Mouse (Mus musculus) neural tube, embryonic 14.5 days (tissue): ENCODE data around the gene Med7. TPM values are rescaled to one million over a fixed set of nuclear protein-coding genes. Genes with fewer than 3 reads are reported as not detected.

Experiments
- ATAC-seq: fragments of 200-750 bp; cut with Nextera tagmentation; 2 replicates; pipeline ENCODE4 v1.8.0; 2017; ENCODE audit warnings: low read depth, mild to moderate bottlenecking, moderate TSS enrichment, moderate library complexity
- H3K27ac ChIP-seq: fragments of 300-500 bp; sonication (generic); 2 replicates; pipeline ENCODE4 v1.5.1; 2014; ENCODE audit warnings: low read depth, mild to moderate bottlenecking, control low read depth, low read length, moderate library complexity, mixed read lengths
- H3K27me3 ChIP-seq: fragments of 300-500 bp; sonication (generic); 2 replicates; pipeline ENCODE4 v1.6.1; 2014; ENCODE audit warnings: low read length; ENCODE audit not compliant: control insufficient read depth, insufficient read depth
- H3K36me3 ChIP-seq: fragments of 300-500 bp; sonication (generic); 2 replicates; pipeline ENCODE4 v1.6.1; 2014; ENCODE audit warnings: low read length, mixed read lengths; ENCODE audit not compliant: control insufficient read depth, insufficient read depth
- H3K4me1 ChIP-seq: fragments of 300-500 bp; sonication (generic); 2 replicates; pipeline ENCODE4 v1.6.1; 2014; ENCODE audit warnings: low read length; ENCODE audit not compliant: control insufficient read depth, insufficient read depth
- H3K4me2 ChIP-seq: fragments of 300-500 bp; sonication (generic); 2 replicates; pipeline ENCODE4 v1.6.1; 2014; ENCODE audit warnings: mild to moderate bottlenecking, low read depth, low read length, control low read depth
- H3K4me3 ChIP-seq: fragments of 300-500 bp; sonication (generic); 2 replicates; pipeline ENCODE4 v1.5.1; 2014; ENCODE audit warnings: low read depth, low read length, control low read depth, mixed read lengths
- H3K9ac ChIP-seq: fragments of 300-500 bp; sonication (generic); replicated peaks from 2 replicates; pipeline ENCODE4 v1.6.1; 2014; ENCODE audit warnings: low read depth, mild to moderate bottlenecking, control low read depth, low read length, mixed read lengths
- H3K9me3 ChIP-seq: fragments of 300-500 bp; sonication (generic); 2 replicates; pipeline ENCODE4 v1.6.1; 2016; ENCODE audit warnings: low read length; ENCODE audit not compliant: control insufficient read depth
- WGBS: fragments of 180-500 bp; shearing (Covaris S2); extraction: QIAGEN DNeasy Blood & Tissue Kit; methylation state at CpG from one replicate; pipeline ENCODE4 v1.1.7; 2014; 5-methylcytosine and 5-hydroxymethylcytosine counted together
- polyA plus RNA-seq: library from polyadenylated mRNA; unstranded; fragments of >200 nt; fragmentation: Nextera tagmentation; extraction: Ambion mirVana; gene quantifications from 2 replicates; pipeline ENCODE4 v1.2.1, GENCODE M21; 2014

Med7 gene
- polyA plus RNA-seq, 1 experiment from 2014 or later: 67.7 TPM

- no peak overlapping the region for H3K4me3 ChIP-seq
- WGBS: 71% methylated on average over 5 of the region's 5 CpGs
These were observed 25.2 kb downstream of the Med7 start for GRCm38 (mm10) chr11:46461931-46462330.

GRCm38 (mm10) chr11:46466878-46467277, 30.2 kb downstream of the Med7 start:
- no peaks in the 10 kb centered on the region for H3K4me1 ChIP-seq
- no peaks in the 10 kb centered on the region for H3K36me3 ChIP-seq
- no peaks in the 10 kb centered on the region for H3K27me3 ChIP-seq
- H3K4me3 ChIP-seq: no peak overlapping the region
- H3K9ac ChIP-seq: no peak overlapping the region
- no peak overlapping the region for H3K4me2 ChIP-seq
- no peak for ATAC-seq
- 86% methylated on average over 2 of the region's 2 CpGs for WGBS
- no peak overlapping the region for H3K27ac ChIP-seq
- H3K9me3 ChIP-seq: no peaks in the 10 kb centered on the region

More at GRCm38 (mm10) chr11:46461931-46462330, 25.2 kb downstream of the Med7 start:
- Histone ChIP-seq H3K9ac (no peak overlapping the region), H3K27me3 (no peaks in the 10 kb centered on the region), H3K4me2 (no peak overlapping the region), H3K4me1 (no peaks in the 10 kb centered on the region), H3K36me3 (no peaks in the 10 kb centered on the region), H3K27ac (no peak overlapping the region), H3K9me3 (no peaks in the 10 kb centered on the region)
- ATAC-seq: no peak

- Histone ChIP-seq H3K9ac (no peak overlapping the region), H3K4me2 (no peak overlapping the region), H3K27me3 (no peaks in the 10 kb centered on the region), H3K27ac (no peak overlapping the region), H3K4me1 (no peaks in the 10 kb centered on the region), H3K4me3 (no peak overlapping the region), H3K36me3 (no peaks in the 10 kb centered on the region), H3K9me3 (no peaks in the 10 kb centered on the region)
- ATAC-seq: no peak
- WGBS: 94% methylated on average over 4 of the region's 4 CpGs
These were observed 37.5 kb downstream of the Med7 start for GRCm38 (mm10) chr11:46474220-46474619.

- no peak overlapping the region for H3K27ac ChIP-seq
- no peak overlapping the region for H3K4me2 ChIP-seq
- no peaks in the 10 kb centered on the region for H3K9me3 ChIP-seq
- no peaks in the 10 kb centered on the region for H3K4me1 ChIP-seq
- H3K9ac ChIP-seq: no peak overlapping the region
- H3K27me3 ChIP-seq: no peaks in the 10 kb centered on the region
- 92% methylated on average over 9 of the region's 9 CpGs for WGBS
- no peaks in the 10 kb centered on the region for H3K36me3 ChIP-seq
- ATAC-seq: no peak
- no peak overlapping the region for H3K4me3 ChIP-seq
These were observed 42.6 kb downstream of the Med7 start for GRCm38 (mm10) chr11:46479311-46479710.

- Histone ChIP-seq H3K9me3 (no peaks in the 10 kb centered on the region), H3K9ac (no peak overlapping the region), H3K27ac (no peak overlapping the region), H3K4me1 (no peaks in the 10 kb centered on the region), H3K36me3 (no peaks in the 10 kb centered on the region), H3K4me2 (no peak overlapping the region), H3K4me3 (no peak overlapping the region), H3K27me3 (no peaks in the 10 kb centered on the region)
- 87% methylated on average over 7 of the region's 7 CpGs for WGBS
- no peak for ATAC-seq
These were observed 43.8 kb downstream of the Med7 start for GRCm38 (mm10) chr11:46480517-46480916.

- H3K27me3 ChIP-seq: no peaks in the 10 kb centered on the region
- ATAC-seq: no peak
- H3K9ac ChIP-seq: no peak overlapping the region
- no peaks in the 10 kb centered on the region for H3K9me3 ChIP-seq
- no peaks in the 10 kb centered on the region for H3K4me1 ChIP-seq
- WGBS: 8% methylated on average over 1 of the region's 1 CpGs
- H3K4me2 ChIP-seq: no peak overlapping the region
- no peak overlapping the region for H3K27ac ChIP-seq
- H3K4me3 ChIP-seq: no peak overlapping the region
- H3K36me3 ChIP-seq: no peaks in the 10 kb centered on the region
These were observed 51.5 kb downstream of the Med7 start for GRCm38 (mm10) chr11:46488231-46488630.

- 86% methylated on average over 2 of the region's 2 CpGs for WGBS
- H3K4me2 ChIP-seq: no peak overlapping the region
- H3K9me3 ChIP-seq: no peaks in the 10 kb centered on the region
- H3K36me3 ChIP-seq: no peaks in the 10 kb centered on the region
- no peaks in the 10 kb centered on the region for H3K27me3 ChIP-seq
- H3K4me1 ChIP-seq: no peaks in the 10 kb centered on the region
- H3K9ac ChIP-seq: no peak overlapping the region
- H3K4me3 ChIP-seq: no peak overlapping the region
- no peak overlapping the region for H3K27ac ChIP-seq
- no peak for ATAC-seq
These were observed 51.9 kb downstream of the Med7 start for GRCm38 (mm10) chr11:46488650-46489049.

Other genes with a start within 250 kb of the Med7 start
- gene Fndc9, start 201.4 kb upstream of the Med7 start, polyA plus RNA-seq: 1.1 and 1.9 TPM in 2 replicates
- 128 and 129 TPM in 2 replicates for gene Cyfip2, start 124.1 kb upstream of the Med7 start, polyA plus RNA-seq
- not detected in 2 replicates for gene Itk, start 47.4 kb upstream of the Med7 start, polyA plus RNA-seq
- gene Fam71b, start 40.4 kb upstream of the Med7 start, polyA plus RNA-seq: not detected in 2 replicates
- 0.27 and 0.35 TPM in 2 replicates for gene Havcr2, start 18.0 kb downstream of the Med7 start, polyA plus RNA-seq
- gene Gm12169, start 87.3 kb downstream of the Med7 start, polyA plus RNA-seq: not detected in 2 replicates
- gene BC053393, start 134.6 kb downstream of the Med7 start, polyA plus RNA-seq: not detected in 2 replicates
- gene Dppa1, start 192.3 kb downstream of the Med7 start, polyA plus RNA-seq: not detected in 2 replicates